Mouse (Mus musculus) CH12.LX (cell line): ENCODE measurements around the gene Synpo2.

ENCODE experiments used
- E2F4 ChIP-seq: IDR thresholded peaks from 2 replicates; pipeline ENCODE4 v1.6.1; 2011; ENCODE audit warnings: low read depth, low read length, improper control_type of control experiment; ENCODE audit not compliant: insufficient replicate concordance
- EP300 ChIP-seq: IDR thresholded peaks from 2 replicates; pipeline ENCODE4 v1.6.1; 2011; ENCODE audit warnings: low read length, improper control_type of control experiment
- TCF12 ChIP-seq: IDR thresholded peaks from 2 replicates; pipeline ENCODE4 v1.6.1; 2014; ENCODE audit warnings: low read depth, mild to moderate bottlenecking, inconsistent platforms, low read length, improper control_type of control experiment

- TF ChIP-seq E2F4 = no peak
- TF ChIP-seq TCF12 = no peak
- no peak for TF ChIP-seq EP300
These were observed 28.8 kb upstream of the Synpo2 start for GRCm38 (mm10) chr3:123264706-123265105.
